ENCODE assay signal across 8 mouse cellular contexts in genomic region chr4:138724354-138725126, GRCm38 (mm10). TPM values are rescaled to one million over a fixed set of nuclear protein-coding genes. Genes with fewer than 3 reads are reported as not detected.
DNase-seq lines count a peak whose midpoint lies in the region; ATAC-seq and TF ChIP-seq lines count a peak whose summit lies in the region.
"Had no signal": no experiment of that assay in that cellular context is flagged by ENCODE, and none has a peak within 500 bp of the region (broad histone marks: within the 10 kb centered on the region; RNA-seq: fewer than 3 reads in every experiment).

Gene Pla2g2c (plus strand): TSS chr4:138724792.

- no peak for TF ChIP-seq CTCF in left cerebral cortex, adult 2 months (IDR thresholded peaks at IDR 0.05)

- no peak for ATAC-seq in embryonic facial prominence, embryonic 12.5 days (ENCODE audit: insufficient number of reproducible peaks, insufficient read depth, low FRiP score, low TSS enrichment)
- no peak for ATAC-seq in hindbrain, embryonic 15.5 days (ENCODE audit: low FRiP score, low read depth)
- no peak for ATAC-seq in midbrain, embryonic 15.5 days (replicated peaks)

- no peaks in the 10 kb centered on the region for H3K36me3 ChIP-seq in embryonic facial prominence, embryonic 12.5 days
- H3K36me3 ChIP-seq in hindbrain, embryonic 15.5 days: no peaks in the 10 kb centered on the region
- H3K36me3 ChIP-seq in midbrain, embryonic 15.5 days (replicated peaks): no peaks in the 10 kb centered on the region

- peak within 1 kb of the TSS; percentile 28; the same call in 1 of the 2 replicates for H3K9ac ChIP-seq in embryonic facial prominence, embryonic 12.5 days
- peak within 1 kb of the TSS; percentile 39 for H3K9ac ChIP-seq in hindbrain, embryonic 15.5 days
- H3K9ac ChIP-seq in midbrain, embryonic 15.5 days: peak within 1 kb of the TSS; percentile 24

- H3K27me3 ChIP-seq in embryonic facial prominence, embryonic 12.5 days: no peaks in the 10 kb centered on the region
- H3K27me3 ChIP-seq in hindbrain, embryonic 15.5 days: no peaks in the 10 kb centered on the region
- no peaks in the 10 kb centered on the region for H3K27me3 ChIP-seq in midbrain, embryonic 15.5 days (replicated peaks)

- peaks cover 21% of the 10 kb centered on the region for H3K4me1 ChIP-seq in embryonic facial prominence, embryonic 12.5 days
- peaks cover 29% of the 10 kb centered on the region for H3K4me1 ChIP-seq in hindbrain, embryonic 15.5 days (replicated peaks)
- peaks cover 23% of the 10 kb centered on the region for H3K4me1 ChIP-seq in midbrain, embryonic 15.5 days

- intact Hi-C loops in left cerebral cortex, adult 2 months (cut with DNase I): loop anchor here (1.0 to 2.0 kb wide), 2 partner anchors 142 to 270 kb away; partner anchors contain the start of gene Camk2n1

- H3K9me3 ChIP-seq in embryonic facial prominence, embryonic 12.5 days: no peaks in the 10 kb centered on the region
- no peaks in the 10 kb centered on the region for H3K9me3 ChIP-seq in hindbrain, embryonic 15.5 days
- H3K9me3 ChIP-seq in midbrain, embryonic 15.5 days: no peaks in the 10 kb centered on the region

- 46% methylated on average over 18 of the region's 18 CpGs for WGBS in embryonic facial prominence, embryonic 12.5 days
- 49% methylated on average over 18 of the region's 18 CpGs for WGBS in hindbrain, embryonic 15.5 days
- WGBS in midbrain, embryonic 15.5 days: 55% methylated on average over 18 of the region's 18 CpGs

- DNase-seq in left cerebral cortex, adult 2 months (ENCODE audit: extremely low spot score in 1 of 2, low spot score in 2 of 2): peak; percentile 47 to 64
- DNase-seq in left cerebral cortex, adult 11 months (ENCODE audit: low spot score): no peak
- DNase-seq in ovary, postnatal 10 days (ENCODE audit: low spot score): no peak
- no peak for DNase-seq in embryo, embryonic 11 days

- H3K27ac ChIP-seq in left cerebral cortex, adult 2 months: peak within 1 kb of the TSS; percentile 89
- peak within 1 kb of the TSS; percentile 47; the same call in 1 of the 2 replicates for H3K27ac ChIP-seq in embryonic facial prominence, embryonic 12.5 days
- peak within 1 kb of the TSS; percentile 56 for H3K27ac ChIP-seq in hindbrain, embryonic 15.5 days (replicated peaks)
- peak within 1 kb of the TSS; percentile 40 for H3K27ac ChIP-seq in midbrain, embryonic 15.5 days

- H3K4me2 ChIP-seq in embryonic facial prominence, embryonic 12.5 days (replicated peaks): peak within 1 kb of the TSS; percentile 54
- H3K4me2 ChIP-seq in hindbrain, embryonic 15.5 days: peak within 1 kb of the TSS; percentile 63
- peak within 1 kb of the TSS; percentile 59 for H3K4me2 ChIP-seq in midbrain, embryonic 15.5 days

- peak within 1 kb of the TSS; percentile 9; the same call in 1 of the 2 replicates for H3K4me3 ChIP-seq in left cerebral cortex, adult 2 months
- peak within 1 kb of the TSS; percentile 29 for H3K4me3 ChIP-seq in embryonic facial prominence, embryonic 12.5 days
- H3K4me3 ChIP-seq in hindbrain, embryonic 15.5 days: peak within 1 kb of the TSS; percentile 32
- H3K4me3 ChIP-seq in midbrain, embryonic 15.5 days: peak within 1 kb of the TSS; percentile 31
- H3K4me3 ChIP-seq: megakaryocyte, embryonic 14.5 days had no signal

RNA-seq across cellular contexts. Expression of gene Pla2g2c, which starts in this region (rescaled TPM):
- not detected for total RNA-seq in left cerebral cortex, adult 2 months (2021)
- 0.41 and 0.53 TPM in 2 replicates for polyA plus RNA-seq in embryonic facial prominence, embryonic 12.5 days (2016; fragmentation: Nextera tagmentation; extraction: Ambion mirVana)
- polyA plus RNA-seq in hindbrain, embryonic 15.5 days (2015; fragmentation: Nextera tagmentation; extraction: Ambion mirVana): 0.51 and 0.54 TPM in 2 replicates
- 0.74 and 1.1 TPM in 2 replicates for polyA plus RNA-seq in midbrain, embryonic 15.5 days (2015; fragmentation: Nextera tagmentation; extraction: Ambion mirVana)

Comparison
In these comparisons a context has a peak if more than half of its experiments do, and no peak if none do; other contexts are left out.
1. Peak in DNase-seq, H3K4me3 ChIP-seq and H3K27ac ChIP-seq in left cerebral cortex, adult 2 months; RNA of the gene not detected or under 1 TPM.